Mouse (Mus musculus) cerebellum, adult 11 months (tissue): Measurements from ENCODE around the gene Dbt.
"Not testable (repeated sequence)": the region's sequence is repeated elsewhere in the genome, so short reads cannot be mapped to it uniquely, and the experiment has no call there.

Experiments
- DNase-seq: peaks from one replicate; pipeline ENCODE4 v3.0.0; 2022

Dbt gene

GRCm38 (mm10) chr3:116542532-116542931 is 29.7 kb downstream of the Dbt start:
- no peak for DNase-seq

- DNase-seq: no peak
These were observed 34.6 kb downstream of the Dbt start for GRCm38 (mm10) chr3:116547430-116547829.

- DNase-seq: no peak
These were observed 38.5 kb downstream of the Dbt start for GRCm38 (mm10) chr3:116551362-116551761.

- not testable (repeated sequence) for DNase-seq
These were observed 48.4 kb downstream of the Dbt start for GRCm38 (mm10) chr3:116561315-116561714.

GRCm38 (mm10) chr3:116562408-116563094 is 49.7 kb downstream of the Dbt start, which contains the start of gene Lrrc39:
Lrrc39 (plus strand) TSS chr3:116562973.
- no peak for DNase-seq

GRCm38 (mm10) chr3:116563095-116563492 is 50.2 kb downstream of the Dbt start:
- no peak for DNase-seq

- DNase-seq: no peak
These were observed 57.8 kb downstream of the Dbt start for GRCm38 (mm10) chr3:116570628-116571027.

- DNase-seq: no peak
These were observed 64.4 kb downstream of the Dbt start for GRCm38 (mm10) chr3:116577286-116577685.

- no peak for DNase-seq
These were observed 69.3 kb downstream of the Dbt start for GRCm38 (mm10) chr3:116582201-116582600.

- no peak for DNase-seq
These were observed 81.3 kb downstream of the Dbt start for GRCm38 (mm10) chr3:116594076-116594727.

- DNase-seq: peak; percentile 96
These were observed 82.1 kb downstream of the Dbt start, which contains the start of gene Sass6 for GRCm38 (mm10) chr3:116594728-116595602. Sass6 (plus strand) TSS chr3:116594982.

- DNase-seq: no peak
These were observed 82.7 kb downstream of the Dbt start for GRCm38 (mm10) chr3:116595603-116595991.
